Mouse (Mus musculus) cerebellum, adult 9-11 months (tissue): ENCODE measurements around the gene Zmym4.
A peak's percentile ranks its signal among the peaks of the same experiment; 100 is the strongest.

Experiments
- DNase-seq: peaks from one replicate; pipeline ENCODE4 v3.0.0; 2022

The Zmym4 gene

DNA sequence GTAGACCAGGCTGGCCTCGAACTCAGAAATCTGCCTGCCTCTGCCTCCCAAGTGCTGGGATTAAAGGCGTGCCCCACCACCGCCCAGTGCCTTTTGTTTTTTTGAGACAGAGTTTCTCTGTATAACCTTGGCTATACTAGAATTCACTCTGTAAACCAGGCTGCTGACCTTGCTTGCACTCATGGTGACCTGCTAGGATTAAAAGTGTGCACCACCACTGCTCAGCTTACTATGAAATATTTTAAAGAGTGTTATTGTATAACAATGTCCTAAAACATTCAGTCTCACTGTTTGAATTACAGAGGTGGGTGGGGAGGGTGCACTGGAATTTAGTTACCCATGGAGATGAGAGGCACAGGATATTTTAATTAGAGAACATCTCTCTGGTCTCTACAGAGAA, 25.1 kb downstream of the Zmym4 start:
- no peak for DNase-seq

DNA sequence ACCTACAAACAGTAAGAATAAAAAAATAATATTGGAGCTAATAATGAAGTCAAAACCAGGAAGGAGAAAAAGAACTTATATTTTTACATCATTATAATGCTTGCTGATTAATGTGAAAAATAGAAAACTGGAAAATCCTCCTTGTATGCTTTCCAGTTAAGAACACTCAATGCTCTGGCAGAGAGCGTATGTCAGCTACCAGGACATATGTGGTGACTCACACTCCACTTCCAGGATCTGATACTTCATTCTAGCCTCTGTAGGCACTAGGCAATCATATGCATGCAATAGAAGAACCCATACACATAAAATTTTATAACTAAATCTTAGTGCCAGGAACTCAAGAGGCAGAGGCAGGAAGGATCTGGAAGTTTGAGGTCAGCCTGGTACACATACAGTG, 40.2 kb downstream of the Zmym4 start:
- no peak for DNase-seq

DNA sequence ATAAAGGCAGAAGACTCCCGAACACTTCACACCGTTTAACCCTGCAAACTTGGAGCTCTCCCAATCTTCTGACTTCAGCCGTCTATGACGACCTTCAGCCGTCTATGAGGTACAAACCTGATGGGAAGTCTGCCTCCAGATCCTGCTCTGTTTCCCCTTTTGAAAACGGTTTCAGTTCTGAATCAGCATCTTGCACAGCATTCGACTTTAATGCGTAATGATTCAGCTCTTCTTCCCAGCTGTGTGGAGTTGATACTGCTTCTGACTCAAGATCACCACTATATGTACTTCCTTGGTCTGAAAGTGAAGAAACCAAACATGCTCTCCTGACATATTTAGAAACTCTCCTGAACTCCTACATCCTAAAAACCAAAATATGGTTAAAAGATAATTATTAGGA, 78.1 kb downstream of the Zmym4 start:
- no peak for DNase-seq

DNA sequence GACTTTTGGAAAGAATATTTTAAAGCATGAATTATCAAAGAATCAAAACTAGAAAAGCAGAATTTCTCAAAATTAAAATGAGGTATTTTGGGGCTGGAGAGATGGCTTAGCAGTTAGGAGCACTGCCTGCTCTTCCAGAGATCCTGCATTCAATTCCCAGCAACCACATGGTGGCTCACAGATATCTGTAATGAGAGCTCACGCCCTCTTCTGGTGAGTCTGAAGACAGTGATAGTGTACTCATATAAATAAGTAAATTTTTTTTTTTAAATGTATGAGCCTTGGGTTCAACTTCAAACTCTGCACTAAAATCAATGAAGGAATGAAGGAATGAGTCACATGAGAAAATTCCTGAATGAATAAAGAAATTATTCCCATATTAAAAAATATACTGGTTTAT, 82.0 kb downstream of the Zmym4 start:
- no peak for DNase-seq

DNA sequence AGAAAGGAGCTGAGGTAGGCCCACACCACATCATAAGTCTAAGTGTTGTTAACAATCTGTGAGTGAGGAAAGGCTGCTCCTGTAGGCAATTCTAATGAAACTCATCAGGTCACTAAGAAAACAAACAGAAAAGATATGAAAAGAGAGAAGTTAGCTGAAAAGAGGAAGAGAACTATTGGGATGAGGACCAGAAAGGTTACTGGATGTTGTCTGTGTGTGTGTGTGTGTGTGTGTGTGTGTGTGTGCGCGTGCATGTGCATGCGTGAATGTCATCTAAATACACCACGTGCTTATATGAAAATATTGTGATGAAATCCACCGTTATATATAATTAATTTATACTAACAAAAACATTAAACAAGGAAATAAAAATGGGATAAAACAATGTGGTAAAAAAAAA, 84.3 kb downstream of the Zmym4 start:
- DNase-seq = no peak

DNA sequence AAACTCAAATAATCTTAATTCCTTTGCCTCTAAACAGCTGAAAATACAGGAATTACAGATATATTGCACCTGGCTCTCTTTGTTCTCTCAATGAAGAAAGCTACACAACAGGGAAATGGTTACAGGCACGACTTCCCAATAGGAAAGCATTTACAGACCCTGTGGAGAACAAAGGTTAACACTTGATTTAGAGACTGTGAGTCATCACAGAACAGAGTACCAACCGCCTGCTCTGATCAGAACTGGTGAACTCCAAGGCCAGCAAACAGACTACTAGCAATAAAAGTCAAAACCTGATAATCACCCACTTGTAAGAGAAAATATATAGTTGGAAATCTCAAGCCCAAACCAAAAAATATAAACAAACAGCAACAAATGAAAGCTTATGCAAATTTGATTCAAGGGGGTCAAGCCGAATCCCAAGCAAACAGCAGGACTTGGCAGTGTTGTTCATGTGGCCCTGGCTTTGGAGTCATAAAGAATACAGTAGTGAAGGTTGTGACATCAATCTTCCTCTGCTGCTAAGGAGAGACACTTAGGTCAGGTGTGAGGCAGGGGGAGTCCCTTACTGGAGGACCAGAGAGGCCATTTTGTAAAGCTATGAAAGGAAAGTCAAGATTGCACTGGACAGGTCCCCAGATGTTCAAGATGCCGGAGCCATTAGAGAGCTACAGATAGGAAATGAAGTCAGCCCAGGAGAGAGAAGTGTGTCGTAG, 88.2 kb downstream of the Zmym4 start:
- no peak for DNase-seq

DNA sequence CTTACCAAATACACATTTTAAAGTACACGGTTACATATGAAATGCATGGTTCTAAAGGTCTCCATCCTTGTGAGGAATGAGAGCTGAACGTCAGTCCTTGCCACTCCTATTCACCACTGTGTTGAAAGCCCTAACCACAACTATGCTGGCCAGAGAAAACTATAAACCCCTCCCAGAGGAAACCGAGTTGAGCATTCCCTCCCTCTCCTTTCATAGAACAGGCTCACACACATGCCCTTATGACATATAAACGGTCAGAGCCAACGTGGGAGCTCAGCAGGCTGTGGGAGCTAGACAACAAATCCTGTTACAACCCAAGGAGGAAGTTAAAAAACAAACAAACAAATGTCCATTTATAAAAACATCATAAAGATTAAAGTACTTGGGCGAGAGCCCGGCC, 95.2 kb downstream of the Zmym4 start:
- DNase-seq = no peak

DNA sequence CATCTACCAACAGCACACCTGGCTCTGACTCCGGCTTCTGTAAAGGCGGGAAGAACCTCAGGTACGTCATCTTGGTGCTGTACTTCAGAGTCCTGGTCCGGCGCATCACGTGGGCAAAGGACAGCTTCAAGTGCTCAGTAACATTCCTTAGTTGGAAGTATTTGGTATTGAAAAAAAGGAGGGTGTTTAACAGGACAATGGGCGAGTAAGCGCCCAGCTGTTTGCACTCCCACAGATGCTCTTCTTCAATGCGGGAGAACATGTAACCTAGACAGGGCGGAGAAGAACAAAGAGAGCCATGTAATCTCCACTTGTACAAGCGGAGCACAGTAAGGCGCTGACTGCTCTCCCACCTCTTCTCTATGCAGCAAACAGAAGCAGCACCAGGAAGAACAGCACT, 99.2 kb downstream of the Zmym4 start:
- no peak for DNase-seq

DNA sequence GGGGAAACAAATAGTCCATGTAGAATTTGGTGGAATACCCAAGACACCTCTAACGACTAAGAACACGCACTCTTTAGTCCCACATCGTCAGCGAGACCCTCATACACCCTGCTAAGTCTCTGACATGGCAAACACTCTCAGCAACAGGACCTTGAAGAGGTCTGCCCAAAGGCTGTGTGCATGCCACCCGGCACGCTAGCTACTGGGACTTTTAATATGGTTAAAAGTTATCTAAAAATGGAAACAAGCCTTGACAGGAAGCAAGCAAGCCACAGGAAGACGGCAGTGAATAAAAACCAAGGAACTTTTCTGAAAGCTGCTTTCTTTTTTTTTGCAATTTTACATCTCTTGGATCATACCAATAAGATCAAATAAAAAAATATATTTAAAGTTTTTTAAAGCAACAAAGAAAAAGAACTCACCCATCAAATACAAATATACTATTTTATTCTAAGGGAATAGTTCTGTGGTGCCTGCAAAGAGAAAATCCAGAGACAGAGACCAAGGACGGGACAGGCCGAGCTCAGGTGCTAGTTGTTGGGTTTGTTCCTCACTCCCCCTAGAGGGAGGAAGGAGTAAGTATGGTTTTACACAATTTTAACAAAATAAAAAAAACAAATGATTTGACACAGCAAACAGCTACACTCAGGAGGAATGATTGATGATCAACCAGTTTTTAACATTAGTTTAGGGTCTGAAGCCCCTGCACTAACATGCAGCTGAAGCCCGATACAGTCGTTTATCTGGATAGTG, 106.2 kb downstream of the Zmym4 start:
- DNase-seq = no peak

DNA sequence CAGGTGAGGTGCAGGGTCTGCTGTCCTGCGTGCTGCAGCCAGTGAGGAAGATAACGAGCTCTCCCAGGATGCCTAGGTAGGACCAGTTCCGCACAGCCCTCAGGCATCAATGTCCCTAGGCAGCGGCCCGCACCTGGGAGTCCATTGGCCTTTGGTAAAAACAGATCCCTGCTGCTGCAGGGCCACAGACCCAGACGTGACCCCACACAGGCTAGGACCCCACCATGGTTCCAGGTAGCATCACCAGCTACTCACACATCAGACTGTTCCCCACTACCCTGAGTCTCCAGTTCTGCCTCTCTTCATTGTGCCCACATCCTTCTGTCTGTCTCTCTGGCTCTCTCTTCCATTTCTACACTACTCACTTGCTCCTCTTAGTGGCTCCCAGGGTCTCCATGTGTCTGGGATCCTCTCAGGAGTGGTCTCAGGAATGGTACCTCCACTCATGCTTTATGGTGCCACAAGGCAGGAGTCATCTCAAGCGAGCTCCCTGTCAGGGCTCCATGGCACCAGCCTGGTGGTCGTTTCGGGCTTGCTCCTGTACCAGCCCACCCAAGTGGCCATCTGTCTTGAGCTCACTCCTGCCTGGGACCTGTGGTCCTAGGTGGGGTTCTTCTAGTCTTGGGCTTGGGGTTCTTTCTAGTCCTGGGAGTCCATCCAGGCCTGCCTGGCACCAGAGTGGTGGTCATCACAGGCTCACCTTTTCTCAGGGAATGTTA, 107.5 kb downstream of the Zmym4 start:
- DNase-seq = no peak

DNA sequence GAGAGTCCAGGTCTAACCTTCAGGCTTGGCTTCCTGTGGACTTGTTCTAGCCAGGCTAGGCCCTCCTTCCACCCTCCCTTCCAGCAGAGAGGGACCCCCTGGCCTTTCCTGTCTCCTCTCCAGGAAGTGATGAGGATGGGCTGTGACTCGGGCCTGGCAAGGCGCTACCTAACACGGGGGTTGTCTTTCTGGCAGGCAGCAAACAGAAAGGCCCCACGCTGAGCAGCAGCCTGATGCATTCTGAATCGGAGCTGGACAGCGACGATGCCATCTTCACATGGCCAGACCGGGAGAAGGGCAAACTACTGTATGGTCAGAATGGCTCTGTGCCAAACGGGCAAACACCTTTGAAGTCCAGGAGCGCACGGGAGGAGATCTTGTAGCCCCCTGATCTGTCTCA, 115.0 kb downstream of the Zmym4 start:
- DNase-seq = peak; percentile 32

DNA sequence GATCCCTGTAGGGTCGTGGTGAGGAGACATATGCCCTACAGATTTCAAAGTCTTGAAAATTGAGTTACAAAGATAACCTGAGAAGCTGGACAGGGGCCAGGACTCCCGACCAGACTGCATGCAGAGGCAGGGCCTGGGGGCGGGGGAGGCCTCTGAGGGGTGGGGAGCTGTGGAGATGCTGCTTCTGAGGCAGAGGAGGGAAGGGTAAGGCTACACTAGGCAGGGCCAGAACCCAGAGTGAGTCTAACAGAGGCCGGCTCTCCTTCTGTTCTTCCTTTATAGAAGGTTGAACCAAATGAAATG, 117.2 kb downstream of the Zmym4 start:
- DNase-seq = no peak

DNA sequence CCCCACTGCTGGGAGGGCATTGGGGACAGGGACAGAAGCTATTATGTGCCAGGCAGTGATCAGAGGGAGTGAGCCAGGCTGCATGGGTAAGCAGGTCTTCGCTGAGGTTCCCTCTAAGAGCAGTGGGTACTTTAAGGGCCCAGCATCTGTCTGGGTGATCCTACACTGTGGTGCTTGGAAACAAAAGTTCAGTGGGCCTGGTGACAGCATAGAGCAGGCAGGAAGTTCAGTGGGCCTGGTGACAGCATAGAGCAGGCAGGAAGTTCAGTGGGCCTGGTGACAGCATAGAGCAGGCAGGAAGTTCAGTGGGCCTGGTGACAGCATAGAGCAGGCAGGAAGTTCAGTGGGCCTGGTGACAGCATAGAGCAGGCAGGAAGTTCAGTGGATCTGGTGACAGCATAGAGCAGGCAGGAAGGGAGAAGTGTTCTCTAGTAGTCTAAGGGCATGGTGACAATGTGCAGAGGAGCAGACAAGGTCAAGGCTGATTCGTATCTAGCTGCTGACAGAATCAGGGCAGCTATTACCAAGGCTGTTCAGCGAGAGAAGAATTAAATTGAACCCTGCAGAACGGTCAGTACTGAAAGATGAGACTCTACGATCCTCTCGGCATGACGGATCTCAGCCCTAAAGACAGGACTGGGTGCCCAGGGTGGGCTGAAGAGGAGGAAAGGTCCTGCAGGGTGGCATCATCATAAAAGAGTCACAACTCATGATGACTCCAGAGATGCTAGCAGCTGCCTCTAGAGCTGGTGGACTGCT, 117.7 kb downstream of the Zmym4 start:
- no peak for DNase-seq

DNA sequence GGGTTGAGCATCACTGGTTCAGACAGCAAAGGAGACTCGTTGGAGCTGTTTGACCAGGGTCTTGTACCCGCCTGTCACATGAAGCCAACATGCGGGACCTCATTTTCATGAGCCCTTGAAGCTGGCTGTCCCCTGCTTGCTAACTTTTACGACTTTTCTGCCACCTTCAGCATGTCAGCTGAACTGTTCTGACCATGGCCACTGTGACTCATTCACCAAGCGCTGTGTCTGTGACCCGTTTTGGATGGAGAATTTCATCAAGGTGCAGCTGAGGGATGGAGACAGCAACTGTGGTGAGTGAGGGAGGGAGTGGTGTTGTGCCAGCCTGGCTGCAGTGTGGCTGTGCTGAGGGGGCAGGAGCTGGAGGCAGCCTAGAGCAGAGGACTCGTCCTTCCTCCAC, 121.0 kb downstream of the Zmym4 start:
- no peak for DNase-seq

DNA sequence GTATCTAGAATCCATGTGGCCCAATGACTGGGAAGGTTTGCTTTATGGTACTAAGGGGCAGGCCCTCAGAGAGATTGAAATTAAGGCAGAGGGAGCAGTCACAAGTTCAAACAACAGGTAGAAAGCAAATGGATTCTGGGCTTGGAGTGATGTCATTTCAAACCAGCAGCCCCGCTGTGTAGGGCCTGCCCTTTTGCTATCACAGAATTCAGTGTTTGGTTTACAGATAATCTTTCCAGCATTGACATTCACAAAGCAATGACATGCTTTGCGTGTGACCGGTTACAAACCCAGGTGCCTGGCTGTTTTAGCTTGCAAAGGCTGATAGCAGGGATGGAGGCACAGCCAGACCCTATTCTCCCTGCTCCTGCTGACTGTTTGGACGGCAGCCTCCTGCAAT, 122.3 kb downstream of the Zmym4 start:
- DNase-seq = no peak

DNA sequence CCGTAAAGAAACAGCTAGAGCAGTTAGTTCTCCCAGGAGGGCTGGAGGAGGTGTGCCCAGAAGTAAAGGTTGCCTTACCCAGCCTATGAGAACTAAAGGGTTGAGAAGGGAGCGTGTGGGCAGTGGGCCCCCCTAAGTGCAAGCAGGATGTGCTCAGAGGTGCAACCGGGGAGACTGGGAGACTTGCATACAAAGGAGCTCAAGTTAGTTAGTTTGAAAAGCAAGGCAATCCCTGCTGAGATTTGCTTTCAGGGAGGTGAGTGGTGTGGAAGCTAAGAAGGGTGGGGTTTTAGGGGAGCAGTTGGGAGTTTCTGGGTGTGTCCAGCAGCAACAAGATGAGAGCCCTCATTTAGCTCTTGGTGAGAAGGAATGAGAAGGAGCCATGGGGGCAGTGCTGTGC, 125.0 kb downstream of the Zmym4 start:
- DNase-seq = no peak

DNA sequence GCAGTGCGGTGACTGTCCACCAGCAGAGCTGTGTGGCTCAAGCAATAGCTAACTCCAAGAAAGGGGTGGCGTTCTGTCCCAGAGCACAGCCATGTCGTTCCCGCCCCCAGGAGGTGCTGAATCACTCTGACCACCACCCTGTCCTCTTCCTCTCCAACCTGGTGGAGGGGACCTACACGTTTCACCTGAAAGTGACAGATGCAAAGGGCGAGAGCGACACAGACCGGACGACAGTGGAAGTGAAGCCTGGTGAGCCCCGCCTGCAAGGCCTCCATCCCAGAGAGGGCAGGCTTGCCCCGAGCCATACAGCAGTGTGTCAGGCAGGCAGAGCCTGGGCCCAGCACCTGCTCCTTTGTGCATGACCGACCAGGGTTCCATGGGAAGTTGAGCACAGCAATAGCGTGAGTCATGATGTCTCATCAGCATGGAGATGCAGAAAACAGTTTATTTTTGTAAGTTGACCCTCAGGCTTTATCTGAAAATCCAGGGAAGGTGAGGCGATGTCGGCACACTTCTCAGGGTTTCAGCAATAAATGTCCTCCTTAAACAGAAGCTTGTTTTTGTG, 126.9 kb downstream of the Zmym4 start:
- DNase-seq = no peak

DNA sequence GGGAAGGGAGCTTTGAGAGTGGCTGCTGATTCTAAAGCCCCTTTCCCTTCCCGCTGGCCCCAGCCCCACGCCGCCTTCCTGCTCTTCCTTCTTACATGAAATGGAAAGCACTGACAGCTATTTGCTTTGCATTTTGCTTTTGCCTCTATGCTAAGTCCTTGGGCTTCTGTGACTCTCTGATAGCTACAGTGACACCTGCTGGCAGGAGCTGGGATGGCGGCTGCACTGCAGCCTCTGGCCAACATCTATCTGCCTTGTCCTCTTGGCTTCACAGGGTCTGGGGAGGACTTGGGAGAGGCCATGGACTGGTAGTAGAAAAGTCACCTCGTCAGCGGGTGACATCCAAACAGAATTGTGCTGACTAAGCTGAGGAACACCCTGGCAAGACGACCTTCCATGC, 128.1 kb downstream of the Zmym4 start:
- DNase-seq = peak; percentile 74

DNA sequence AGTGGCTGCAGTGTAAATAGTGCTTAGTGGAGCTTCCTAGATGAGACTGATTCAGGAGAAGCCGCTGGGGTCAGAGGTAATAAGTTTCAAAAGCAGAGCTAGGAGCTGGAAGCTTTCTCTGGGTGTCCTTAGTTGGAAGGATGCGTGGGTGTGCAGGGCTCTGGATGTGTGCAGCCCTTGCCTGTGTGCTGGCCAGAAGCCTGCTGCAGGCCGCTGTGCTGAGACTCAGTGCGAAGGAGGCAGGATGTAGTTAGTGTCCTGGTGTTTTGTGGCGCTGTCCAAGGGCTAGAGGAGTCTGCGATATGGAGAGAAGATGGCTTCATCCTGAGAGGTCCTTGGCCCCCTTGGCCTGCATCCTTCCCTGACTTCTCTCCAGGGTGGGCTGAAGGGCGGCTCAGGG, 129.1 kb downstream of the Zmym4 start:
- no peak for DNase-seq

DNA sequence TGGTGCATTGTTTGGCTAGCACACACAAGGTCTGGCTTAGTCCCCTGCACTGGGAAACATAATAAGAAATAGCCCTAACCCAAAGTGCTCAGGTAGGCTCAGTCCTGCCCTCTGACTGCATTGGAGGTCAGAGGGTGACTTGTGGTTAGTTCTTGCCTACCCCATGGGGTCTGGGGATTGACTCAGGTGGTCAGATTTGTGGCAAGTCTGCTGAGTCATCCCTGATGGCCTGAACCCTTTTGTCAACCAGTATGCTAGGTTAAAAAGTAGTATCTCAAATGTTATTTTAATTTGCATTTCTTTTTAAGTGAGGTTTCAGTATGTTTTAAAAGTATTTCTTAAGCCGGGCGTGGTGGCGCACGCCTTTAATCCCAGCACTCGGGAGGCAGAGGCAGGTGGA, 136.8 kb downstream of the Zmym4 start:
- no peak for DNase-seq

DNA sequence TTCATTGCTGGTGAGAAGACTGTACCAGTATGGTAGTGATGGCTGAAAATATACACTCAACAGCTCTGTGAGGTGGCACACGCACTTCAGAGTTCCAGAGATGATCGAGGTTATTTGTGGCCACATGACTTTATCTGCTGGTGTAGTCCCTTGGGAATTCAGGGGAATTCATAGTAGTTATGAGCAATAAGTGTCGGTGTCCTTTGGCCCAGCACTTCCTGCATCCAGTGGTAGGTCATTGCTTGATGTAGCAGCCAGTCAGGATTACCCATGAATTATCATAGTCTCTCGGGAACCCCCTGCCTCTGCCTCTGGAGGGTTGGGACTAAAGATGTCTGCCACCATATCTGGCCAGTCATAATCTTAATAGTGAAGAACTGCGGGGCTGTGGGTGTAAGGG, 144.0 kb downstream of the Zmym4 start:
- no peak for DNase-seq

DNA sequence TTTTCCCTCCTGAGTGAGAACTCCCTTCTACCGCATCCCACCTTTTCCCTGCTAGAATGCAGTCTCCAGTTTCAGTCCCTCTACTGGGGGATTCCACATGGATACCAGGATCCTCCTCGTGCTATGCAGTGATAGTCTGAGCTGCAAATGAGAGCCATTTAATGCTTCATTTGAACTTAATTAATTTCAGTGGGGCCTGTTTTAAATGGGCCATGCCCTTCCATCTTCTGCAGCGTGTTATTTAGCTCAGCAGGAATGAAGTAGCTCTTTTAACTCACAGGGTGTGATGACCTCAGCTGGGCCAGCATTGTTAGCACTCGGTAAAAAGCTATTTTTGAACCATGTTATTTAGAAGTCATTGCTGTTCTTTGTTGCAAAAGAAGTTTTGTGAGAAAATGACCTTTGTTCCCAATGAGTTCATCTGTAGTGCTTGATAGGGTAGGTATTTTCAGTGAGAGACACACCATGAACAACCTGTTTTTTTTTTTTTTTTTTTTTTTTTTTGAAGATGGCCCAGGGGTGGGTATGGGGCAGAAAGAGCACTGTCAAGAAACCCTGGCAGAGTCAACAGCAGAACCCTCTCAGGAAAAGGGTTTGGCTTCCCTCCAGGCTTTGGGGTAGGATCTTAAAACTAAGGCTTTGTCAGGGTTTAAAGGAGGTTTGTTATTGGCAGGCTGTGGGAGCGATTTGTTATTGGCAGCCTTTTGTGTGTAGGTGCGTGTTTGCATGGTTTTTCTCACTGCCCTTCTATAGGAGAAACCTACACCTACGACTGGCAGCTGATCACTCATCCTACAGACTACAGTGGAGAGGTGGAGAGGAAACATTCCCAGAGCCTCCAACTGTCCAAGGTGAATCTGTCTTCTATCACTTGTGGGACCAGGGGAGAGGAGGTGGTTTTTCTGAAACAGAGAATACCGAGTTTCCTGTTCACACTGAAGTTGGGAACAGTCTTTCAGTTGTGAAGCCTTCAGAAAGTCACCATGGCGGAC, 144.7 kb downstream of the Zmym4 start:
- no peak for DNase-seq
